Mouse (Mus musculus): ENCODE measurements around the gene Arid2. TPM values are rescaled to one million over a fixed set of nuclear protein-coding genes. Genes with fewer than 3 reads are reported as not detected.
"Not testable (repeated sequence)": the region's sequence is repeated elsewhere in the genome, so short reads cannot be mapped to it uniquely, and the experiment has no call there.

Gene Arid2
- total RNA-seq, 2 experiments from 2014 or later, result 40.1 to 41.2 TPM

DNA sequence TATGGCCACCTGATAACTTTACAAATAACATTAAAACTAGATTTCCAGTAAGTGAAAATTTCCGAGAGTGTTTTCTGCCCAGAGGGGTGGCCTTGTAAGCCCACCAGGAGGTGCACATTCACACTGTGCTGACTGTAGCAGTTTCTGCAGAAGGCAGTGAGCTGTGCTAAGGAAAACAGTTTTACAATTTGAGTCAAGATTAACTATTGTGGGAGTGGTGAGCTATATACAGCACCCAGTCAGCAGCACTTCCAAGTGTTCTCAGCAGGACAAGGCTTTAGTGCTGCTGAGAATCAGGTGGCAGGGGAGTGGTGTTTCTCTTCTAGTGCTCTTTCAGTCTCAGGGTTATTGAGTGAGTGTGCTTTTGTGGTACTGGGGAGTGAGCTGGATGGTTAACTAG, 101.2 kb downstream of the Arid2 start:
- intact Hi-C loops (cut with DNase I), result no loop called here
- DNase-seq (ENCODE audit: low spot score in 2 of 2), result no peak

DNA sequence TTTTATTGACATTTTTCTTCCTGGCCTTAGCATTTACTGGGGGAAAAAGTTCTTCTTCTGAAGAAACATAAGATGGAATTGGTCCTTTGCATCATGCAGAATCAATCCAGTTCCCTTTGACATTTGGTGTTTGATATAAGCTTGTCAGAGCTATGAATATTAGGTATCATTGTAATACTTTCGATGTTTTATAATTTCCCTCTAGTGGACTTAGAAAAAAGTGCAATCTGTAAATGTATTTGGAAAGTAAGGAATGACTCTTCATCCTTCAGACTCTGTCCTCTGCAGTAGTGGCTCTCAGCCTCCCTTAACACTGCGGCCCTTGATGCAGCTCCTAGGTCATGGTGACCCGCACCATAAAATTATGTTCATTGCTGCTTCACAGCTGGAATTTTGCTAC, 105.6 kb downstream of the Arid2 start:
- DNase-seq (ENCODE audit: low spot score in 2 of 2), result no peak
- intact Hi-C loops (cut with DNase I), result no loop called here

DNA sequence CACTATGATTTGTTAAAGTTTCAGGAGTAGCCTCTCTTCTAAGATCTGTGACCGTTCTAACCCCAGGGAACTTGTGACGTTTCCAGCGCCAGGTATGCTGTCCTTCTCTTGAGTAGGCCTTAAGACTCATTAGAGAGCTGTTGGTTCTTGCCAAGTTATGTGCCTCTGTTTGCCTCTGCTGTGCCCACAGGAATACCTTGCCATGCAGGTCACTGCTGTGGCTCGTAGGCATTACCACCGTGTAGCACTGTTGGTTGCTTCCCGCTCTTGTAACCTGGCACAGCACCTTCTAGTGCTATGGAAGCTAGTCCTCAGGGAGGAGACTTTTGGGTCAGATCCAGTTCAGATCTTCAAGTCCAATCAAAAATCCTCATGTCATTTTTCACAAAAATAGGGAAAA, 107.8 kb downstream of the Arid2 start:
- no peak for DNase-seq (ENCODE audit: low spot score in 2 of 2)
- intact Hi-C loops (cut with DNase I), result no loop called here

DNA sequence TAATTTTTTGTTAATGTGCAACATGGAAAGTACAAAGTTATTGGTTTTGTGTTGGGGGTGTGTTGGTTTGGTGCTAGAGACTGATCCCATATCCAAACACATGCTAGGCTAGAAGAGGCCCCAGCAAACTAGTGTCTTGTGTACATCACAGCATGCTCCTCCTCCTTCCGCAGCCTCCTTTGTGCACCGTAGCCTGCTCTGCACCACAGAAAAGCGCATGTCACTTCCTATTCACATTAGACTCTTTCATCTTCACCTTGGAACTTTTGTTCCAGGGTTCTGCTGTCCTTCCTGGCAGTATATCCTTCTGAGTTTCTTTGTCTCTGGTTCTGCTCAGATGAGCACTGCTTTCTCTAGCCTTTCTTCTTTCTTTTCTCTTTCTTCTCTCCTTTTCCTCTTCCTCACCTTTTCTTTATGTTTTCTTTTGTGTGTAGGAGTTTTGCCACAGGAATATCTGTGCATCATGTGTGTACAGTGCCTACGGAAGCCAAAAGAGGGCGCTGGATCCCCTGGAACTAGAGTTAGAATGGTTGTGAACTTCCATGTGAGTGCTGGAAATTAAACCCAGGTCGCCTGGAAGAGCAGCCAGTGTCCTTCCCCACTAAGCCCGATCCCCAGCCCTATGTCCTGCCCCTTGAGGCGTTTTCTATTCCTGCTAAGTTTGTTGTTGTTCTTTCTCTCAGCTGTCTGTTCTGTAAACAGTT, 109.5 kb downstream of the Arid2 start:
- no peak for DNase-seq (ENCODE audit: low spot score in 2 of 2)
- intact Hi-C loops (cut with DNase I), result no loop called here

DNA sequence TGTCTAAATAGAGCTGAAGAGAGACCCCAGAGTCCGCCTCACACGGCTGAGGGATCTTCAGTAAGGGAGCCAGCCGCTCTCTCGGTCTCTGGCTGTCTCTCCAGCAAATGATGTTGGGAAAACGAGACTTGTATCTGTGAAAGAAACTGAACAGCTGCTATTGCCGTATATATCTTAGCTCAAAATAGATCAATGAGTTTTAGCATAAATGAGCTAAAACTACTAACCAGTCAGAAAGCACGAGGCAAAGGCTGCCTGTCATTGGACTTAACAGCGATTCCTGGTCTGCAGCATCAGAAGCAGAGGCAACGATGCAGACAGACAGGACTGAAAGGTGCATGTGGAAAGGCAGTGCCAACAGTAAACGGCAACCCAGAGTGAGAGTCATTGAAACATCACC, 111.0 kb downstream of the Arid2 start:
- intact Hi-C loops (cut with DNase I), result no loop called here
- DNase-seq (ENCODE audit: low spot score in 2 of 2), result peak; percentile 20 to 47

DNA sequence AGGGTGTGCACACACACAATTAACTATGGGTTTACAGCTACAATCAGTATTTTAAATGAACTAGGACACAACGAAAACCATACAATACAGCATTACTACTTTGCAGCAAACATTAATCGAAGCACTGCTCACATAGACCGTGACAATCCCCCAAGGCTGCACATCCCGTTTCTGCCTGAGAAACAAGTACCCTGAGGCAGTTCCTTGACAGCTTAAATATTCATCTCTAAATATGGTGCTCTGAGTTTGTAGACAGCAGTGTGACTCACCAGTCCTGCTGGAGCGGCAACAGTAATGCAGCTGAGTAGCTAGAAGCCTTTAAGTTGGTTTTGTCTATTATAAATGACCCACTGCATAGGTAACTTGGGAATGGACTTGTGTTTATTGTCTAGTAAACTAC, 118.2 kb downstream of the Arid2 start:
- DNase-seq (ENCODE audit: low spot score in 2 of 2), result peak; percentile 34 to 37
- intact Hi-C loops (cut with DNase I), result no loop called here

DNA sequence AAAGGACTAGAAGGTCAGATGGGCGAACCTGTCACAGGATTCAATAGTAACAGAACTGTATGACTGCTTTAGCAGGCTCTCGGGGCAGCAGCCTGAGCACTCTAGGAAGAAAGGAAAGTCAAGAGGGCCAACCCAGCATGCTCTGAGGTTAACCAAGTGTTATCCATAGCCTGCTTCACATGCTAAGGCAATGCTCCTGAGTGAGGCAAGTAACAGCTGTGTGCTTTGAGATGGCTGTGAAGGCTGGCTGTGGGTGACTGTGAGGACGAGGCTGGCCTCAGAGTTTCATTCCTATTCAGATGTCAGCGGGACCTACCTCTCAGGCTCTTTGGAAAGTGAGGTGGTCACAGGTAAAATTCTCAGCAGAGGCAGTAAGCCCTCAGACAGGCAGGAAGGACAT, 118.9 kb downstream of the Arid2 start:
- DNase-seq (ENCODE audit: low spot score in 2 of 2), result no peak
- intact Hi-C loops (cut with DNase I), result no loop called here

DNA sequence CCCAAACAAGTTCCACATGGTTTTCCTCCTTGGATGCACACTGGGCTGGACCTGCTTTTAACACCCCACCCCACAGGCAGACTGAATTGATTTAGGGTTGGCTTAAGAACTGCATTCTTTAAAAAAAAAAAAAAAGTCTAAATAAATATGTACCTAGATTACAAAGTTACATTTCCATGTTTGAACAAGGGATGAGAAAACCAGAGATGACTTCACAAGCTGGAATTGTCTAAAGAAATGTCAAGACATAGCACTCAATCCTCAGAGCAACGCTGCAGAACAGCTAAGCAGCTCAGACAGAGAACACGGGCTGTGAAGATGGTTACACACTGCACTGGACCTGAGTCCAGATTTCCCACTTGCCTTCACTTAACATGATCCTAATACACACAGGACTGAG, 119.8 kb downstream of the Arid2 start:
- intact Hi-C loops (cut with DNase I), result no loop called here
- DNase-seq (ENCODE audit: low spot score in 2 of 2), result no peak

DNA sequence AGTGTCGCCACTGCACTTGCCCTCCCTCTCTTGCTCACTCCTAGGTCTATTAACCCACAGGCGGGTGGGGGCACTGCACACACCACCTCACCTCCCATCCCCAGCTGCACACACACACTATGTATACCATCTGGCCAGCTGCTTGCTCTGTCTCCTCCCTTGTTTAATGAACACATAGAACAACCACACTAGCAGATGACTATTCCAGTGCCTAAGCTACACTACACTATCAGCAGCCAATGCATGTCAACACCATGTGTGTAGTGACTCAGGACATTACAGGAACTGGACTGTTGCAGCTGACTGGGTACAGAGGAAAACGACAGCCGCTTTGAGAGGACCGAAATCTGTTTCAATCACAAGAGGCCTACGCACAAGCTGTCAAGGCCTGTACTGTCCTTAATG, 121.4 kb downstream of the Arid2 start:
- intact Hi-C loops (cut with DNase I), result no loop called here
- DNase-seq (ENCODE audit: low spot score in 2 of 2), result peak; percentile 30 to 40

DNA sequence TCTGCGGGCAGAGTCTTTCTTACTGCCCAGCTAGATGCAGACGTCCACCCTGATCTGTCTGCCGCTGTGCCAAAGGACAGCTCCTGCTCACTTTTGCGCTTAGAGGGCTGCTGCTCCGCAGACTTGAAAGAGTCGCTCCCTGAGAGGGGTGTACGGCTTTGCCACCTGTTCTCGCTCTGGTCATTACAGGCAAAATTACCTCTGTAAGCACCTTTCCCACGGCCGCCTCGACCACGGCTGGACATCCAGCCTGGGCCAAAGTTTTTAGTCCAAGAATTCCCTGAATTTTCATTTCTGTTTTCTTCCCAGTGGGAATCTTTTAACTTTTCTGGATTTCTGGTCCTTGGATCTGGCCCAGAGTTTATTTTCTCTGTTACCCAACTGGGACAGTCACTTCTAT, 130.8 kb downstream of the Arid2 start:
- intact Hi-C loops (cut with DNase I), result no loop called here
- no peak for DNase-seq (ENCODE audit: low spot score in 2 of 2)

DNA sequence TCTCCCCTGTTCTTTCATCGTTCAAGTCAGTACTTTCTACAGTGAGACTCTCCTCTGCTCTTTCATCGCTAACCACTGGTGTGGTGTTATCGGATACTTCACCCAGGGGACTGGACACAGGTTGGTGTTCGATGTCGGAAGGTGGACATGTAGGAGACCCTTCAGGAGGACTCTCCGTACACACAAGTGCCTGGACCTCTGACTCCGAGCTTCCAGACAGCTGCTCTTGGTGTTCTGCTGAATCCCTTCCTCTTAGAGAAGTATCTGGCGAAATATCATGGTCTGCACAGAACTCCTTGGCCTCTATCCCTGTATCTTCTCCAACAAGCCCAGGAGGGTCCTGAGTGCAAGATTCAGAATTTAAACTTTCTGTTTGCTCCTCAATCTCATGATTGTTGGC, 132.6 kb downstream of the Arid2 start:
- intact Hi-C loops (cut with DNase I), result no loop called here
- no peak for DNase-seq (ENCODE audit: low spot score in 2 of 2)

DNA sequence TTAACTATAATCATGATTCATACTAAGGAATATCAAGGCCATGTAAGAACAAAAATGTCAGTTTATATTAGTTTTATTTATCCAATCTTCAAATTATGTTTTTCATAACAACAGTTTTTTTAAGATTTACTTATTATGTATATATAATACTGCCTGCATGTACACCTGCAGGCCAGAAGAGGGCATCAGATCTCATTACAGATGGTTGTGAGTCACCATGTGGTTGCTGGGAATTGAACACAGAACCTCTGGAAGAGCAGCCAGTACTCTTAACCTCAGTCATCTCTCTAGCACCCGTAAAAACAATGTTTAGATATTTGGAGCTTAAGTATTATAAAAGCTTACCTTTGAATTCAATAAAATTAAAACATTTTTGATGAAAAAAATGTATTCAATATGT, 146.9 kb downstream of the Arid2 start:
- DNase-seq (ENCODE audit: low spot score in 2 of 2), result no peak
- intact Hi-C loops (cut with DNase I), result no loop called here

DNA sequence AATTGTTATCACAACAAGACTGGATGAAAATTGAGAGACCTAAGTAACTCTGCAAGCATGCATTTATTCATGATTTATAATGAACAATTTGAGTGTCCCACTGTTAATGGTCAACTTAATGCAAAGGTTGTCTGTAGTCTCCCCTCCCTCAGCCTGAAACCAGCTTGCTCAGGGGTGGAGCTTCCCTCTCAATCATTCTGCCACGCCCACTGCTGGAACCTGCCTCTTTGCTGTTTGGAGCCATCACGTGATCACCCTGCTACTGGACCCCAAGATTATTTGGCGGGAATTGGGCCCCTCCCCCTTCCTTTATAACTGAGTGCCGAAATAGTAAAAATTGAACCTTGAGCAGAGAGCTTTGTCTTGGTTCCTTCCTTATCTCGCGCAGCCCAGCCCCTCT, 154.2 kb downstream of the Arid2 start:
- DNase-seq (ENCODE audit: low spot score in 2 of 2); intact Hi-C loops (cut with DNase I): not testable (repeated sequence)

DNA sequence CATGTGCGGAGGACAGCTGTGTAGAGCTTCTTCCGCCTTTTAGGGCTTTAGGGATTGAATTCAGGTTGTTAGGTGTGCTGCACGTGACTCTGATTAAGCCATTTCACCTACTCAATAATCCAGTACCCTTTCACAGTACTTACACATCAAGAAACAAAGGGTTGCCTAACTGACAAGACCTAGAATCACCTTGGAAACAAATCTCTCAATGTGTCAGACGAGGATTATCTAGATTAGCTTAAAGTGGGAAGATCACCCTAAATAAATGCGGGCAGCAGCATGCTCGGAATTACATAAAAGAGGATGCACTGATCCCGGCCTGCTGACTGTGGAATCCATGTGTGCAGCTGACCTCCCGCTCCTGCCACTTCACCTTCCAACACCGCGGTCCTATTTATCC, 159.5 kb downstream of the Arid2 start:
- DNase-seq (ENCODE audit: low spot score in 2 of 2), result no peak
- intact Hi-C loops (cut with DNase I), result no loop called here

DNA sequence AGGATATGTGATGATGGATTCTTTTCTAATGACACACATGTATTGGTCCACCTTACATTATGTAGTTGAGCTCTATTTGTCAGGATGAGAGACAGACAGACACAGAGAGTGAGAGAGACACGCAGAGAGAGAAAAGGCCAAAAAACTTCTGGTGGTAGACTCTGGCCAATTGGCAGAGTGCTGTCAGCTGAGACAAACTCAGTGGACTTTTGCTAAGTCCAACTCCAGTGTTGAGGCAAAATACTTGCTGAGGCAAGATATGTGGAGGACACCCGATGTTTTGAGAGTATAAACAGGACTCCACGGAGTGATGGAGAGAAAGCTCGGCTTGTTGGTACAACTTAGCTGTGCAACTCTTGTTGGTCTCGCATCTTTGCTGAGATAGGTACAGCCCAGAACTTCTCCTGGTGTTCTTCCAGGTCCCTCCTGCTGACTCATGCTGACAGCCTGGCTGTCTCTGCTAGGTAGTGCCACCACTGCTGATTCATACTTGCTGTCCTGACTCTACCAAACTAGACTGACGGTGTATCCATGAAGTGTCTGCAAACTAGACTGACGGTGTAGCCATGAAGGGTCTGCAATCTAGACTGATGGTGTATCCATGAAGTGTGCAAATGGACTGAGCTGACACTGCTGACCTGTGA, 161.5 kb downstream of the Arid2 start:
- intact Hi-C loops (cut with DNase I), result no loop called here

DNA sequence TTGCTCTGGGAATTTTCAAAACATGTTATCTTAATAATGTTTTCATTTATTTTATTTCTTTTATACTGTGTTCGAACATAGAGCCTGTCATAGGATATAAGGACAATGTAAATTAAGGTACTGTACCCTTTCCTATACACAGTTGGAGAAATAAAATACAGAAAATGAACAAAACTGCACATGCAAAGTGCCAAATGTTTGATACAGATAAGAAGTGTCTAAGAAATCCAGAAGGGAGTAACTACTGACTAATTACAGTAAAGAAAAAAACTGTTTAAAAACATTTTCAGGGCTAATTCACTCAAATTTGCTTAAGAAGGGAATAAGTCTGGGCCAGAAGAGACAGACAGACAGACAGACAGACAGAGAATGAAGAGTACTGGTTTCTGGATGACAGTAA, 166.0 kb downstream of the Arid2 start:
- intact Hi-C loops (cut with DNase I), result no loop called here
- DNase-seq (ENCODE audit: low spot score in 2 of 2), result no peak

More for the DNA sequence above, 161.5 kb downstream of the Arid2 start:
- peak in 1 of 2 experiments; percentile 2 for DNase-seq (ENCODE audit: low spot score in 2 of 2)

Small RNA genes lying within 50 kb of the gene (microRNA-seq; reads per million reads assigned to microRNA genes)
- 0 reads per million in 2 experiments for gene Gm25397

Other genes with a start within 250 kb of the Arid2 start
- gene Scaf11, start 173.3 kb downstream of the Arid2 start, total RNA-seq (2021), result 10 to 100 TPM; 41.5 to 42.5 TPM